Mouse (Mus musculus): ENCODE measurements around the gene Ivns1abp.

Gene Ivns1abp

DNA sequence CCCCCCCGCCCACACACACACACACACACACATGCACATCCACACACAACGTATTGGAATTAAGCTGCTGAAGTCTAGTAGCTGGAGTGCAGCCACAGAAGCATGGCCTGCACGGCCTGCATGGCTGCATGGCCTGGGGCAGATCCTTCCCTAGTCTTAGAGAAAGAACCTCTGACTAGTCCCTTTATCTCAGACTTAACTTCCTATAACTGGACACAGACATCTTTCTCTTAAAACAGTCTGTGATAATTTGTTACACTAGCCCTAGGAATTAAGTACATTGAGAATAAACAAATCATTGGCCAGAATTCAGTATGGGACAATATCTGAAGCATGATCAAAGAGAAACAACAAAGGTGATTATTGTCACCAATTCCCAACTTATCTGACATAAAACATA, 2.0 kb upstream of the Ivns1abp start:
- peak; percentile 7 for DNase-seq (ENCODE audit: low read depth)

DNA sequence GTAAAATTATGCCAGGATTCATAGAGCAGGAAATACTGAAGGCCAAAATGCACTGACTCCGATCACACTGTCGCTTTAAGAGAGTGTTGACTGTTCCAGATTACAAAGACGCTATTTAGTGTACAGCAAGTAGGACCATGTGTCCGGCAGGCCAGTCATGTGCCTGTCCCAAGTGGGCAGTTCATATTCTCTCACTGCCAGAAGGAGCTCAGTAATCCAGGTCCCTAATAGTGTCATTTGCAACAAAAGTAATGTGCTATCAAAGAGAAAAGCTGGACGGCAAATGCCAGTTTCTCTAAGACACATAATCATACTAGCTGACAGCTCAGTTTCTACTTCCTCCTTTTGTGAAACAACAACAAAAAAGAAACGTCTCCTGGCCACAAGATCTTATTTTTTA, 1.3 kb upstream of the Ivns1abp start:
- DNase-seq (ENCODE audit: low read depth): no peak

- DNase-seq (ENCODE audit: low read depth): peak; percentile 64
Measured at GRCm38 (mm10) chr1:151343571-151344282, 550 bp upstream of the Ivns1abp start.

- peak; percentile 93 for DNase-seq (ENCODE audit: low read depth)
Measured at GRCm38 (mm10) chr1:151345109-151345862, 1.0 kb downstream of the Ivns1abp start.

DNA sequence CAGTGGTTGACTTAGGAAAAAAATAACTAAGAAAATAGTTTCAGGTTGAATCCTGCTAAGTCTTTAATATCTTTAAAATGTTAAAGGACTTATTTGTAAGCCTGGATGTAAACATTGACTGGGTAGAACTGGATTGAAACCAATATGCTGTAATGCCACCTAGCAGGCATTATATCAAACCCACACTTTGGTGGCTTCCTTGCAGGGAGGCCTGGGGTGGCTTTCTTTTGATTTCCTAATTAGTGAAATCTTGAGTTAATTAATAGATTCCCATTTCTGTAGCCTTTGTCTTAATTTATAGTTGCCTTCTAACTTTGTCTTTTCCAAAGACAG, 1.6 kb downstream of the Ivns1abp start:
- DNase-seq (ENCODE audit: low read depth): no peak

DNA sequence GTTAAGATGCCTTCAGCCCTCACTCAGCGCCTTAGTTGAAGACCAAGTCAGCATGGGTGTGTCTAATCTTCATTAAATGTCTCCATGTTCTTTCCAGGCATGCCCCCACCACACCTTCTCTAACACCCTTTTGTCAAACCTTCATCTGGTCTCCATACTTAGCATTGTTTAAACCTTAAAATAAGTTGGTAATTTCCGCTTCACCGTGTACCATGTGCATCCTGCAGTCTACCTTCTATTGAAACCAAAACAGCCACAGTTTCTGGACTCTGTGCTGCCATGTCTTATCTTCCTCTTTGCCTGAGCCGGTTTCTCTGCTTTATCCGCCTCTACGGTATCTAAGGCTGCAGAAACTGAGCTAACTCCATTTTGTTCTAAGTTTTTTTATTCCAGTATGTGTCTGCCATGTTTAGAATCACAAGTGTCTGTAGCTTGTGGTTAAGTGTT, 2.4 kb downstream of the Ivns1abp start:
- peak; percentile 52 for DNase-seq (ENCODE audit: low read depth)

- DNase-seq (ENCODE audit: low read depth): peak; percentile 39
Measured at GRCm38 (mm10) chr1:151348293-151348692, 4.0 kb downstream of the Ivns1abp start.

- peak; percentile 77 for DNase-seq (ENCODE audit: low read depth)
Measured at GRCm38 (mm10) chr1:151352911-151353310, 8.6 kb downstream of the Ivns1abp start.

- no peak for DNase-seq (ENCODE audit: low read depth)
Measured at GRCm38 (mm10) chr1:151355994-151356393, 11.7 kb downstream of the Ivns1abp start.

DNA sequence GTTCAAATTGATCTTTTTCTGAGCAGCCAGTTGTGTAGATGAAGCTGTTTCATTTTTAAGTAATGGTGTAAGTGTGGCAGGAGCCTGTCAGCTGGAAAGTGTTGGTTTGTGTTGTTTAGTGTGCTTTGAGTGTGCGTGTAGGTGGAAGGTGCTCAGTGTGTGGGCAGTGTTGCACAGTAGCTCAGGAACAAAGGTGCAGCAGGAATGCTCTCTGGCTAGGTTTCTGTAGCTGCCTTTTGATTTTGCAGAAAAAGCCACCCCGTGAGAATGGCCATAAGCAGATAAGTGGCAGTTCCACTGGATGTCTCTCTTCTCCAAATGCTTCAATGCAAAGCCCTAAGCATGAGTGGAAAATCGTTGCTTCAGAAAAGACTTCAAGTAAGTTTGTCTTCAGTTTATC, 15.1 kb downstream of the Ivns1abp start:
- DNase-seq (ENCODE audit: low read depth): no peak

GRCm38 (mm10) chr1:151366944-151367605, 22.8 kb downstream of the Ivns1abp start:
- DNase-seq (ENCODE audit: low read depth): no peak

DNA sequence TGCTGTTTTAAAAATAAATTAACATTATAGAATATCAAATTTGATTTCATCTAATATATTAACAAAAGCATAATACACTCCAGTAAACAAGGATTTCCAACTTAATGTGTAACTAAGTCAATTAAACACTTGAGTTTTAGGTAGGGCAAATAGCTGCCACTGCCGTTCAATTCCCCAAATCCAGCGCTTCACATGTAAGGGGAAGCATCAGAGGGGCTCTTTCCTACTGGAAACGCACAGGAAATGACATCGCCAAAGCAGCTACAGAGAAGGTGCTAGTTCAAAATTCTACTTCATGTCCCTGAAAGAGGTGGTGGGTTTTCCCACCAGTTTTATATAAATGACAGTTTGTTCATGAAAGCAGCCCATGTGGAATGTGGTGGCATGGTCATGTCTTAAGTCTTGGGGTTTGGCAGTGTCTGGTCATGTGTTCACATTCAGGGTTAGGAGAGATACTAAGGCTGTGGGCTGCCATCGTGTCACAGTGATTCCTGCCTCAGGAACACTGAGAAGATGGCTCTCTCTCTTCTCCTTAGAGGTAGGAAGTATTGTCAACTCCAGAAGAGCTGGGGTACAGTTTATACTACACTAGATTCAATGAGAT, 23.5 kb downstream of the Ivns1abp start:
- no peak for DNase-seq (ENCODE audit: low read depth)

DNA sequence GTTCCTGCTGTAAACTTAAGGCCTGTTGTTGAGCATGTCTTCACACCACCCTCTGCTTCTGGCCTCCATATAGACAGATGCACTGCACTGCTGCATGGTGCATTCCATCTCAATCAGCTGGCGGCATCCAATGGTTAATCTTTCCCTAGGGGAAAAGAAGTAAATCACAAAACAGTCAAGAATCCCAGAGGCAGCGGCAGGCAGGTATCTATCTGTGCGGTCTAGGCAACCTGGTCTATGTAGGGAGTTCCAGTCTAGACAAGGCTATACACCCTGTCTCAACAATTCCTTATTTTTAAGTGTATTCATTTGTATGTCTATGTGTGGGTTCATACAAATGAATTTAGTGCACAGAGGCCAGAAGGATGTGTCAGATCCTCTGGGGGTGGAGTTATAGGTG, 24.2 kb downstream of the Ivns1abp start:
- no peak for DNase-seq (ENCODE audit: low read depth)

- no peak for DNase-seq (ENCODE audit: low read depth)
Measured at GRCm38 (mm10) chr1:151370573-151370972, 26.3 kb downstream of the Ivns1abp start.

DNA sequence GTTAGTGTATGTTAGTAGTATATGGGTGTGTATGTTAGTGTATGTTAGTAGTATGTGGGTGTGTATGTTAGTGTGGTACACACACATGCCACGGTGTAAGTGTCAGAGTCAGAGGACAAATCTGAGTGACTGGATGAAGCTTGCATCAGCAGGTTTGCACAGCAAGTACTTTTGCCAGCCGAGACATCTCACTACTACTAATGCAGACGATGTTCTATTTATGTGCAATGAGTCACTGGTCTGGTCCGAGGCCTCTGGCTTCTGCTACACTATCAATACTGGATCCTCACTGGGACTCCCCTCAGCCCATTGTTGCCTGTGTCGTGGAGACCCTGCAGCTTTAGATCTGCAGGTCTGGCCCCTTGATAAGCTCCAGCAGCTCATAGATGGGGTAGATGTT, 27.3 kb downstream of the Ivns1abp start:
- no peak for DNase-seq (ENCODE audit: low read depth)

DNA sequence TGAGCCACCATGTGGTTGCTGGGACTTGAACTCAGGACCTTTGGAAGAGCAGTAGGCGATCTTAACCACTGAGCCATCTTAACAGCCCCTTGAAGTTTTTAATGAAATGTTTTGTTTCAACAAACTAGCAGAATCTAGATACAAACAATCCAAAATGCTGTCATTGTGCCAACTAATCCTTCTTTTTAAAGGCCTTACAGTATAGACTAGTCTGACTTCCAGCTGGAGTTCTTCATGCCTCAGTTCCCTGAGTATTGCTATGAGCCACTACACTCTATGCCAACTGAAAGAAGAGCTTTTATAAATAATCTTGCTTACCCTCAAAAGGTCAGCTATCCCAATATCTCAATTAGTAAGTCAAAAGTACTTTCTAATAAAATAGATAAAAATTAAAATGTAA, 28.5 kb downstream of the Ivns1abp start:
- DNase-seq (ENCODE audit: low read depth): no peak

DNA sequence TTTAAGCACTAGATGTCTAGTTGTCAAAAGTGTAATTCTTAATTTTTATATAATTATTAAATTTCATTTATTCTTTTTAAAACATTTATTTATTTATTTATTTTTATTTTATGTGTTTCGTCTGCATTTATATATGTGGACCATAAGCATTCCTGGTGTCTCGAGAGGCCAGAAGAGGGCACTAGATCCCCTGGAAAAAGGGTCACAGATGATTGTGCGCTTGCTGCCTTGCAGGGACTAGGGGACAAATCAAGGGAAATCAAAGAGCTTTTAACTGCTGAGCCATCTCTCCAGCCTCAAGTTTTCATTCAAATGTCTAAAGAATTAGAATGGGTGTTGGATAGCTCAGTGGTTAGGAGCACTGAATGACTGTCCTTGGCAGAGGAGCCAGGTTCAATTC, 33.1 kb downstream of the Ivns1abp start:
- no peak for DNase-seq (ENCODE audit: low read depth)

GRCm38 (mm10) chr1:151390029-151390428, 45.8 kb downstream of the Ivns1abp start:
- DNase-seq (ENCODE audit: low read depth): no peak

DNA sequence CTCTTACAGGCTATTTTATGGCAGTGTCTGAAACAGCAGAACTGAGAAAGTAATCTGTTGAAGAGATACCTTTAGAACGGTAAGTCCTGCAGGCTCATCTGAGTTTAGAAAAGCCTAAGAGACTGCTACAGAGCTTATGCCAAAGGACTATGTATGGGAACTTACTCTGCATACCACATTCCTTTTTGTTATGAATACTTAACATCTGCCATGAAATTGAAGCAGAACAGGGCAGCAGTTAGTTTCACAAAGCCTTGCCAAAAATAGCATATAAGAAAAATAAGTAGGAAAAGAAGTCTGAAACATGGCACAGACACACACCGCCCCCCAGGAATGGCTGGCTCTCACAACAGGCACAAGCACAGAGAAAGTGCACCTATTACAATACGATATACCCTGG, 65.5 kb downstream of the Ivns1abp start:
- DNase-seq (ENCODE audit: low read depth): no peak

All from naive thymus-derived CD4-positive, alpha-beta T cell, adult 2 months (primary cell).